8 mouse cellular contexts compared by ENCODE assay signal in the genomic region with DNA sequence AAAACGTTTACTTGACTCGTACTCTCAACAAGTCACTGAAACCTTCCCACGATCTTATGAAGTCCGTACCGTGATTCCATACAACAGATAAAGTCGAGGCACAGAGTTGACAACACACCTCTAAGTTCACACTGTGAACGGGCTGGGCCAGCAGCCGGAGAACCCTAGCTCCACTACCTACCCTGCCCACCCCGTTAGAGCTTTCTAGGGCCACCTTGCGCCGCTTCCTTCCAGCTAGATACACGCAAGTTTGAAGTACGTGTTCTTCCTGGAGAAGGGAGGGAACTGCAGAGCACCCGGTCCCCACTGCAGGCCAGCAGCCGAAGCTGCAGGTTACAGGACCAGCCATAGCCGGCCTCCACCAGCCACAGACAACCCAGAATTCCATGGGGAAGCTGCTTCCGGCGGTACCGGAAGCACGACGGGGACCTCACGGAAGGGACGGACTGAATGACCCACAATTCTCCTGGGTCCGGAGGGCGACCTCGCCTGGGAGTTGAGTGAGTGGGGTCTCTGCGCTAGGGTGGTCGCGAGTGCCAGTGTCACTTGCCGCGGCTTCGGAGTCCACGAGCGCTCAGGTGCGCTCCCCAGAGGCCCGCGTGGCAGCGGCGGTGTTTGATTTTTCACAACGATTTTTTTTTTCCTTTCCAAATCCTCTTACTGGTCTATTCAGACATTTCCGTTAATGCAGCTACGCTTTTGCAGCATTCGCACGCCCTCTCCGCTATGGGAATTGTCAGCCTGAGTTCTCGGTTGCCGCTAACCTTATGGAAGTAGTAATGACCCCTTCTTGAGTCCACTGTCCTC. TPM values are rescaled to one million over a fixed set of nuclear protein-coding genes. Genes with fewer than 3 reads are reported as not detected.
DNase-seq lines count a peak whose midpoint lies in the region; ATAC-seq and TF ChIP-seq lines count a peak whose summit lies in the region.

Gene Mtif2, plus strand, starts transcription at position 421 of the 807 bp plus-strand sequence.

- ATAC-seq in neural tube, embryonic 15.5 days (ENCODE audit: low FRiP score), result peak; percentile 95

- DNase-seq in MEL (ENCODE audit: low read depth, low spot score), result peak; percentile 96
- DNase-seq in cerebellum, adult 8-10 months, result peak; percentile 75
- DNase-seq in forelimb bud, embryonic 11.5 days (ENCODE audit: low read depth, low spot score), result peak; percentile 85
- peak; percentile 83 for DNase-seq in heart, postnatal 4 days
- peak; percentile 77 to 79 for DNase-seq in layer of hippocampus, adult 2 months (ENCODE audit: low spot score in 2 of 2)
- DNase-seq in lung, adult 2 months, result peak; percentile 75
- DNase-seq in testis, postnatal 10 days (ENCODE audit: low spot score), result peak; percentile 85

- H3K9me3 ChIP-seq in MEL (replicated peaks; ENCODE audit: insufficient read depth, low read length), result no peaks in the 10 kb centered on the region
- no peaks in the 10 kb centered on the region for H3K9me3 ChIP-seq in neural tube, embryonic 15.5 days (replicated peaks)

- no peak; the same call in 1 of the 2 replicates for TF ChIP-seq RAD21 in MEL (IDR thresholded peaks at IDR 0.05; ENCODE audit: low read depth, low read length)

- peak within 1 kb of the TSS; percentile 88 to 96 for H3K4me3 ChIP-seq in MEL (ENCODE audit: control insufficient read depth in 1 of 2, insufficient read depth in 1 of 2, low read depth in 2 of 2, low read length in 2 of 2)
- H3K4me3 ChIP-seq in layer of hippocampus, adult 2 months, result peak within 1 kb of the TSS; percentile 99
- H3K4me3 ChIP-seq in lung, adult 2 months (replicated peaks; ENCODE audit: extremely low read depth, low read depth, low read length), result peak within 1 kb of the TSS; percentile 96
- peak within 1 kb of the TSS; percentile 54 for H3K4me3 ChIP-seq in neural tube, embryonic 15.5 days (replicated peaks)

- H3K27me3 ChIP-seq in MEL (ENCODE audit: control insufficient read depth in 1 of 2, insufficient read depth in 2 of 2, low read length in 2 of 2), result no peaks in the 10 kb centered on the region
- H3K27me3 ChIP-seq in neural tube, embryonic 15.5 days (replicated peaks), result no peaks in the 10 kb centered on the region

- H3K79me2 ChIP-seq in MEL (ENCODE audit: control insufficient read depth, insufficient read depth, low read length, poor library complexity), result peaks cover 20% of the 10 kb centered on the region

- peak within 1 kb of the TSS; percentile 96 for H3K9ac ChIP-seq in MEL (ENCODE audit: control insufficient read depth, low read depth, low read length, poor library complexity, severe bottlenecking)
- H3K9ac ChIP-seq in neural tube, embryonic 15.5 days (replicated peaks), result peak within 1 kb of the TSS; percentile 59

- peak within 1 kb of the TSS; percentile 88 for H3K27ac ChIP-seq in MEL (ENCODE audit: control insufficient read depth, low read depth, low read length)
- peak within 1 kb of the TSS; percentile 96 for H3K27ac ChIP-seq in layer of hippocampus, adult 2 months
- peak within 1 kb of the TSS; percentile 82 for H3K27ac ChIP-seq in neural tube, embryonic 15.5 days (replicated peaks)

- TF ChIP-seq POLR2A in MEL (IDR thresholded peaks at IDR 0.05; ENCODE audit: control insufficient read depth in 1 of 2, insufficient read depth in 1 of 2, low read depth in 1 of 2, low read length in 2 of 2, poor library complexity in 1 of 2), result peak; percentile 98 to 100
- peak; percentile 90; the same call in 1 of the 2 replicates for TF ChIP-seq POLR2A in lung, adult 2 months (IDR thresholded peaks at IDR 0.05; ENCODE audit: borderline replicate concordance, extremely low read depth, low read depth, low read length)

- H3K36me3 ChIP-seq in MEL (ENCODE audit: control insufficient read depth in 1 of 2, insufficient read depth in 2 of 2, low read length in 2 of 2), result peaks cover 6 to 29% of the 10 kb centered on the region in 2 experiments
- H3K36me3 ChIP-seq in neural tube, embryonic 15.5 days, result peaks cover 10% of the 10 kb centered on the region

- peak within 1 kb of the TSS; percentile 66 for H3K4me2 ChIP-seq in neural tube, embryonic 15.5 days

- peaks cover 11% of the 10 kb centered on the region in 2 experiments for H3K4me1 ChIP-seq in MEL (ENCODE audit: control insufficient read depth in 1 of 2, insufficient read depth in 2 of 2, low read length in 2 of 2)
- H3K4me1 ChIP-seq in lung, adult 2 months (ENCODE audit: control insufficient read depth, insufficient read depth, low read length), result peaks cover 3% of the 10 kb centered on the region
- H3K4me1 ChIP-seq in neural tube, embryonic 15.5 days, result peaks cover 15% of the 10 kb centered on the region

- TF ChIP-seq EP300 in MEL (IDR thresholded peaks at IDR 0.05; ENCODE audit: low read depth in 1 of 2, low read length in 2 of 2), result peak in 1 of 2 experiments; percentile 43; a peak in 2 of 4 replicates

- 2% methylated on average over 47 of the region's 47 CpGs for WGBS in lung, adult 2 months
- 2% methylated on average over 47 of the region's 47 CpGs for WGBS in neural tube, embryonic 15.5 days

- TF ChIP-seq CTCF in MEL (IDR thresholded peaks at IDR 0.05 in 2 of 3, conservative IDR thresholded peaks at IDR 0.05 in 1 of 3; ENCODE audit: control insufficient read depth in 1 of 3, insufficient read depth in 1 of 3, low read depth in 2 of 3, low read length in 3 of 3, poor library complexity in 1 of 3, severe bottlenecking in 1 of 3), result no peak; a peak in 1 of 6 replicates
- peak; percentile 41 for TF ChIP-seq CTCF in layer of hippocampus, adult 2 months (conservative IDR thresholded peaks at IDR 0.05)
- no peak for TF ChIP-seq CTCF in lung, adult 2 months (IDR thresholded peaks at IDR 0.05; ENCODE audit: insufficient read depth, low read length)

TF ChIP-seq in MEL, 35 proteins besides CTCF, POLR2A, EP300 and RAD21 (continues in another document):
- TF ChIP-seq SIN3A (IDR thresholded peaks at IDR 0.05; ENCODE audit: low read length), result peak; percentile 96
- TF ChIP-seq TBP (IDR thresholded peaks at IDR 0.05; ENCODE audit: low read depth, low read length), result peak; percentile 93
- TF ChIP-seq TAL1 (IDR thresholded peaks at IDR 0.05; ENCODE audit: low read length), result no peak
- TF ChIP-seq SMC3 (IDR thresholded peaks at IDR 0.05; ENCODE audit: low read depth, low read length), result peak; percentile 1; the same call in 1 of the 2 replicates
- TF ChIP-seq MYB (IDR thresholded peaks at IDR 0.05; ENCODE audit: low read depth, low read length), result peak; percentile 29; the same call in 1 of the 2 replicates
- TF ChIP-seq ZC3H11A (IDR thresholded peaks at IDR 0.05; ENCODE audit: low read depth, low read length), result no peak
- peak; percentile 68 for TF ChIP-seq ETS1 (IDR thresholded peaks at IDR 0.05; ENCODE audit: low read depth, low read length)
- peak; percentile 87; the same call in 1 of the 2 replicates for TF ChIP-seq MXI1 (IDR thresholded peaks at IDR 0.05; ENCODE audit: low read depth, low read length)
- no peak for TF ChIP-seq BHLHE40 (IDR thresholded peaks at IDR 0.05; ENCODE audit: borderline replicate concordance, low read depth, low read length)
- no peak for TF ChIP-seq JUND (IDR thresholded peaks at IDR 0.05; ENCODE audit: low read depth, low read length)
- no peak for TF ChIP-seq NRF1 (IDR thresholded peaks at IDR 0.05; ENCODE audit: insufficient read depth, low read depth, low read length, poor library complexity, severe bottlenecking)
- peak; percentile 81 for TF ChIP-seq MAZ (IDR thresholded peaks at IDR 0.05; ENCODE audit: low read depth, low read length)
- TF ChIP-seq MAX (IDR thresholded peaks at IDR 0.05; ENCODE audit: low read length), result peak; percentile 84
- TF ChIP-seq GABPA (IDR thresholded peaks at IDR 0.05; ENCODE audit: low read depth, low read length), result no peak
- TF ChIP-seq ZKSCAN1 (IDR thresholded peaks at IDR 0.05; ENCODE audit: low read depth, low read length), result no peak
- TF ChIP-seq POLR2AphosphoS2 (IDR thresholded peaks at IDR 0.05; ENCODE audit: low read length), result peak; percentile 99
- TF ChIP-seq UBTF (IDR thresholded peaks at IDR 0.05; ENCODE audit: borderline replicate concordance, insufficient read depth, low read depth, low read length), result 0 out of 2 replicates have a peak, but pooled peaks have one; percentile 55
- TF ChIP-seq MEF2A (IDR thresholded peaks at IDR 0.05; ENCODE audit: extremely low read depth, insufficient replicate concordance, low read depth, low read length, poor library complexity, severe bottlenecking), result no peak
- TF ChIP-seq POLR2AphosphoS5 (IDR thresholded peaks at IDR 0.05; ENCODE audit: borderline replicate concordance, low read depth, low read length), result no peak
- no peak; the same call in 1 of the 2 replicates for TF ChIP-seq E2F4 (IDR thresholded peaks at IDR 0.05; ENCODE audit: borderline replicate concordance, low read depth, low read length)
- TF ChIP-seq ELF1 (IDR thresholded peaks at IDR 0.05; ENCODE audit: low read depth, low read length), result peak; percentile 87
- peak; percentile 99 for TF ChIP-seq NELFE (IDR thresholded peaks at IDR 0.05; ENCODE audit: low read depth, low read length)
- 0 out of 2 replicates have a peak, but pooled peaks have one; percentile 6 for TF ChIP-seq GATA1 (IDR thresholded peaks at IDR 0.05; ENCODE audit: low read depth, low read length)
- peak; percentile 98 for TF ChIP-seq HCFC1 (IDR thresholded peaks at IDR 0.05; ENCODE audit: low read depth, low read length)
- peak; percentile 62; the same call in 1 of the 2 replicates for TF ChIP-seq RCOR1 (IDR thresholded peaks at IDR 0.05; ENCODE audit: low read depth, low read length)
- no peak for TF ChIP-seq MAFK (IDR thresholded peaks at IDR 0.05; ENCODE audit: borderline replicate concordance, low read depth, low read length)
- peak; percentile 86 for TF ChIP-seq KAT2A (conservative IDR thresholded peaks at IDR 0.05; ENCODE audit: low read depth, low read length)
- peak; percentile 80 for TF ChIP-seq ZNF384 (IDR thresholded peaks at IDR 0.05; ENCODE audit: low read depth, low read length)
- TF ChIP-seq CHD2 (IDR thresholded peaks at IDR 0.05; ENCODE audit: low read length), result no peak
- peak; percentile 33; the same call in 1 of the 2 replicates for TF ChIP-seq USF1 (IDR thresholded peaks at IDR 0.05; ENCODE audit: low read depth, low read length)
- no peak for TF ChIP-seq USF2 (IDR thresholded peaks at IDR 0.05; ENCODE audit: borderline replicate concordance in 1 of 2, insufficient read depth in 1 of 2, low read depth in 1 of 2, low read length in 2 of 2)

RNA-seq across cellular contexts. Expression of gene Mtif2, which starts in this region (rescaled TPM):
- total RNA-seq in MEL (2012; rRNA removed), result 32.7 and 38.2 TPM in 2 replicates
- 100 to 1,000 TPM in 1 of 2 experiments, 10 to 100 TPM in 1; 22.5 to 161 TPM for polyA plus RNA-seq in MEL (2012; ENCODE audit: insufficient read depth in 1 of 2, insufficient read length in 2 of 2, low read depth in 1 of 2, low replicate concordance in 2 of 2, missing spikeins in 1 of 2)
- 10 to 100 TPM; 43.4 to 49.4 TPM for total RNA-seq in heart, postnatal 4 days (2021)
- 10 to 100 TPM; 37.1 to 38.9 TPM for total RNA-seq in layer of hippocampus, adult 2 months (2021)
- polyA plus RNA-seq in lung, adult 2 months (2012; rRNA removed), result 5.5 and 8.2 TPM in 2 replicates
- polyA plus RNA-seq in neural tube, embryonic 15.5 days (2015; fragmentation: Nextera tagmentation; extraction: Ambion mirVana), result 40.0 and 40.8 TPM in 2 replicates

Comparison
In these comparisons a context has a peak if more than half of its experiments do, and no peak if none do; other contexts are left out.
1. Peak in every context shown above with its lines: DNase-seq, ATAC-seq, H3K4me3 ChIP-seq and H3K27ac ChIP-seq.